Mouse (Mus musculus): Measurements from ENCODE around the gene Il12rb1. TPM values are rescaled to one million over a fixed set of nuclear protein-coding genes. Genes with fewer than 3 reads are reported as not detected.

Il12rb1 gene
- 0.09 TPM in 1 of 2 replicates, not detected in the other for polyA plus RNA-seq (2014; fragmentation: Nextera tagmentation; extraction: Ambion mirVana)

GRCm38 (mm10) chr8:70808239-70808638, at the start of gene Il12rb1:
Gene Il12rb1, plus strand, starts transcription at chr8:70808449.
- Histone ChIP-seq H3K27ac (replicated peaks in 1 of 2; ENCODE audit: control insufficient read depth in 1 of 2, insufficient read depth in 1 of 2, low read depth in 2 of 2, low read length in 2 of 2) (no peak within 1 kb of the TSS), H3K4me2 (ENCODE audit: low read length) (no peak within 1 kb of the TSS), H3K9ac (ENCODE audit: low read length) (no peak within 1 kb of the TSS), H3K4me3 (ENCODE audit: control insufficient read depth in 1 of 2, insufficient read depth in 1 of 2, low read depth in 1 of 2, low read length in 2 of 2) (no peak within 1 kb of the TSS), H3K27me3 (ENCODE audit: control insufficient read depth, insufficient read depth, low read length) (peaks cover 17% of the 10 kb centered on the region), H3K9me3 (ENCODE audit: control insufficient read depth, low read length) (no peaks in the 10 kb centered on the region), H3K36me3 (ENCODE audit: control insufficient read depth, insufficient read depth, low read length) (no peaks in the 10 kb centered on the region), H3K4me1 (ENCODE audit: control insufficient read depth in 2 of 2, insufficient read depth in 2 of 2, low read length in 2 of 2) (peaks cover 4 to 8% of the 10 kb centered on the region in 2 experiments; a peak in 3 of 4 replicates)
- ATAC-seq (ENCODE audit: insufficient number of reproducible peaks, insufficient read depth, low FRiP score, low read depth), result no peak
- WGBS, result 64% methylated on average over 5 of the region's 5 CpGs

- ATAC-seq (ENCODE audit: insufficient number of reproducible peaks, insufficient read depth, low FRiP score, low read depth), result no peak
- no peak overlapping the region for H3K4me3 ChIP-seq (ENCODE audit: control insufficient read depth in 1 of 2, insufficient read depth in 1 of 2, low read depth in 1 of 2, low read length in 2 of 2)
- no peaks in the 10 kb centered on the region for H3K9me3 ChIP-seq (ENCODE audit: control insufficient read depth, low read length)
- H3K27ac ChIP-seq (replicated peaks in 1 of 2; ENCODE audit: control insufficient read depth in 1 of 2, insufficient read depth in 1 of 2, low read depth in 2 of 2, low read length in 2 of 2), result no peak overlapping the region
- 64% methylated on average over 19 of the region's 19 CpGs for WGBS
- no peak overlapping the region for H3K4me2 ChIP-seq (ENCODE audit: low read length)
- peaks cover 9 to 30% of the 10 kb centered on the region in 2 experiments for H3K4me1 ChIP-seq (ENCODE audit: control insufficient read depth in 2 of 2, insufficient read depth in 2 of 2, low read length in 2 of 2)
- H3K27me3 ChIP-seq (ENCODE audit: control insufficient read depth, insufficient read depth, low read length), result no peaks in the 10 kb centered on the region
- peaks cover 29% of the 10 kb centered on the region for H3K36me3 ChIP-seq (ENCODE audit: control insufficient read depth, insufficient read depth, low read length)
- H3K9ac ChIP-seq (ENCODE audit: low read length), result peak overlapping the region; percentile 93; the same call in 1 of the 2 replicates
Measured at GRCm38 (mm10) chr8:70758616-70759561, 49.4 kb upstream of the Il12rb1 start.

GRCm38 (mm10) chr8:70760350-70760749, 47.9 kb upstream of the Il12rb1 start:
- no peaks in the 10 kb centered on the region for H3K9me3 ChIP-seq (ENCODE audit: control insufficient read depth, low read length)
- H3K9ac ChIP-seq (ENCODE audit: low read length), result peak overlapping the region; percentile 93
- peak overlapping the region; percentile 99 for H3K4me2 ChIP-seq (ENCODE audit: low read length)
- H3K27me3 ChIP-seq (ENCODE audit: control insufficient read depth, insufficient read depth, low read length), result no peaks in the 10 kb centered on the region
- peaks cover 5 to 21% of the 10 kb centered on the region in 2 experiments for H3K4me1 ChIP-seq (ENCODE audit: control insufficient read depth in 2 of 2, insufficient read depth in 2 of 2, low read length in 2 of 2)
- H3K36me3 ChIP-seq (ENCODE audit: control insufficient read depth, insufficient read depth, low read length), result peaks cover 29% of the 10 kb centered on the region
- H3K27ac ChIP-seq (replicated peaks in 1 of 2; ENCODE audit: control insufficient read depth in 1 of 2, insufficient read depth in 1 of 2, low read depth in 2 of 2, low read length in 2 of 2), result peak overlapping the region; percentile 12 to 66; a peak in 3 of 4 replicates
- no peak; the same call in 1 of the 2 replicates for ATAC-seq (ENCODE audit: insufficient number of reproducible peaks, insufficient read depth, low FRiP score, low read depth)
- peak overlapping the region; percentile 63 to 80 for H3K4me3 ChIP-seq (ENCODE audit: control insufficient read depth in 1 of 2, insufficient read depth in 1 of 2, low read depth in 1 of 2, low read length in 2 of 2)
- 2% methylated on average over 22 of the region's 22 CpGs for WGBS

GRCm38 (mm10) chr8:70760775-70761406, 47.4 kb upstream of the Il12rb1 start, which contains the start of gene Mpv17l2:
Gene Mpv17l2, minus strand, starts transcription at chr8:70760946.
- peaks cover 28% of the 10 kb centered on the region for H3K36me3 ChIP-seq (ENCODE audit: control insufficient read depth, insufficient read depth, low read length)
- no peaks in the 10 kb centered on the region for H3K27me3 ChIP-seq (ENCODE audit: control insufficient read depth, insufficient read depth, low read length)
- H3K9ac ChIP-seq (ENCODE audit: low read length), result peak within 1 kb of the TSS; percentile 93
- peak within 1 kb of the TSS; percentile 63 to 80 for H3K4me3 ChIP-seq (ENCODE audit: control insufficient read depth in 1 of 2, insufficient read depth in 1 of 2, low read depth in 1 of 2, low read length in 2 of 2)
- H3K9me3 ChIP-seq (ENCODE audit: control insufficient read depth, low read length), result no peaks in the 10 kb centered on the region
- peak within 1 kb of the TSS; percentile 99 for H3K4me2 ChIP-seq (ENCODE audit: low read length)
- H3K4me1 ChIP-seq (ENCODE audit: control insufficient read depth in 2 of 2, insufficient read depth in 2 of 2, low read length in 2 of 2), result peaks cover 8 to 23% of the 10 kb centered on the region in 2 experiments
- ATAC-seq (ENCODE audit: insufficient number of reproducible peaks, insufficient read depth, low FRiP score, low read depth), result peak; percentile 95
- H3K27ac ChIP-seq (replicated peaks in 1 of 2; ENCODE audit: control insufficient read depth in 1 of 2, insufficient read depth in 1 of 2, low read depth in 2 of 2, low read length in 2 of 2), result peak within 1 kb of the TSS; percentile 78 to 85
- WGBS, result under 1% methylated on average over 55 of the region's 55 CpGs

- Histone ChIP-seq H3K4me1 (ENCODE audit: control insufficient read depth in 2 of 2, insufficient read depth in 2 of 2, low read length in 2 of 2) (peaks cover 16 to 35% of the 10 kb centered on the region in 2 experiments), H3K27ac (replicated peaks in 1 of 2; ENCODE audit: control insufficient read depth in 1 of 2, insufficient read depth in 1 of 2, low read depth in 2 of 2, low read length in 2 of 2) (no peak overlapping the region), H3K4me2 (ENCODE audit: low read length) (no peak overlapping the region), H3K36me3 (ENCODE audit: control insufficient read depth, insufficient read depth, low read length) (peaks cover 16% of the 10 kb centered on the region), H3K27me3 (ENCODE audit: control insufficient read depth, insufficient read depth, low read length) (no peaks in the 10 kb centered on the region), H3K9me3 (ENCODE audit: control insufficient read depth, low read length) (no peaks in the 10 kb centered on the region), H3K9ac (ENCODE audit: low read length) (no peak overlapping the region), H3K4me3 (ENCODE audit: control insufficient read depth in 1 of 2, insufficient read depth in 1 of 2, low read depth in 1 of 2, low read length in 2 of 2) (no peak overlapping the region)
- no peak for ATAC-seq (ENCODE audit: insufficient number of reproducible peaks, insufficient read depth, low FRiP score, low read depth)
- WGBS, result 79% methylated on average over 1 of the region's 1 CpGs
Measured at GRCm38 (mm10) chr8:70762118-70762517, 46.1 kb upstream of the Il12rb1 start.

- H3K36me3 ChIP-seq (ENCODE audit: control insufficient read depth, insufficient read depth, low read length), result peaks cover 10% of the 10 kb centered on the region
- H3K9me3 ChIP-seq (ENCODE audit: control insufficient read depth, low read length), result no peaks in the 10 kb centered on the region
- H3K4me3 ChIP-seq (ENCODE audit: control insufficient read depth in 1 of 2, insufficient read depth in 1 of 2, low read depth in 1 of 2, low read length in 2 of 2), result no peak overlapping the region
- 7% methylated on average over 3 of the region's 3 CpGs for WGBS
- no peak overlapping the region for H3K27ac ChIP-seq (replicated peaks in 1 of 2; ENCODE audit: control insufficient read depth in 1 of 2, insufficient read depth in 1 of 2, low read depth in 2 of 2, low read length in 2 of 2)
- H3K4me2 ChIP-seq (ENCODE audit: low read length), result no peak overlapping the region
- ATAC-seq (ENCODE audit: insufficient number of reproducible peaks, insufficient read depth, low FRiP score, low read depth), result no peak
- H3K4me1 ChIP-seq (ENCODE audit: control insufficient read depth in 2 of 2, insufficient read depth in 2 of 2, low read length in 2 of 2), result peaks cover 16 to 35% of the 10 kb centered on the region in 2 experiments
- no peak overlapping the region for H3K9ac ChIP-seq (ENCODE audit: low read length)
- no peaks in the 10 kb centered on the region for H3K27me3 ChIP-seq (ENCODE audit: control insufficient read depth, insufficient read depth, low read length)
Measured at GRCm38 (mm10) chr8:70763354-70763753, 44.9 kb upstream of the Il12rb1 start.

- H3K27ac ChIP-seq (replicated peaks in 1 of 2; ENCODE audit: control insufficient read depth in 1 of 2, insufficient read depth in 1 of 2, low read depth in 2 of 2, low read length in 2 of 2), result no peak overlapping the region
- H3K27me3 ChIP-seq (ENCODE audit: control insufficient read depth, insufficient read depth, low read length), result no peaks in the 10 kb centered on the region
- no peak for ATAC-seq (ENCODE audit: insufficient number of reproducible peaks, insufficient read depth, low FRiP score, low read depth)
- H3K4me1 ChIP-seq (ENCODE audit: control insufficient read depth in 2 of 2, insufficient read depth in 2 of 2, low read length in 2 of 2), result peaks cover 16 to 32% of the 10 kb centered on the region in 2 experiments
- H3K9me3 ChIP-seq (ENCODE audit: control insufficient read depth, low read length), result no peaks in the 10 kb centered on the region
- 50% methylated on average over 8 of the region's 8 CpGs for WGBS
- H3K9ac ChIP-seq (ENCODE audit: low read length), result no peak overlapping the region
- H3K36me3 ChIP-seq (ENCODE audit: control insufficient read depth, insufficient read depth, low read length), result peaks cover 14% of the 10 kb centered on the region
- no peak overlapping the region for H3K4me2 ChIP-seq (ENCODE audit: low read length)
- no peak overlapping the region for H3K4me3 ChIP-seq (ENCODE audit: control insufficient read depth in 1 of 2, insufficient read depth in 1 of 2, low read depth in 1 of 2, low read length in 2 of 2)
Measured at GRCm38 (mm10) chr8:70764026-70764425, 44.2 kb upstream of the Il12rb1 start.
